Mouse (Mus musculus) myocyte (in vitro differentiated cells): ENCODE measurements at regions not wholly inside any gene's neighbourhood (a gene's known extent, or its start where the extent isn't known, plus 50 kb on each side); places are given as distances from the start of the nearest gene placed in this dataset.

ENCODE experiments used
- CEBPB ChIP-seq: IDR thresholded peaks from 2 replicates; pipeline ENCODE4 v1.6.1; 2011; ENCODE audit warnings: mild to moderate bottlenecking, moderate library complexity; ENCODE audit not compliant: poor library complexity, insufficient read depth, severe bottlenecking
- E2F4 ChIP-seq: IDR thresholded peaks from one replicate; pipeline ENCODE4 v1.6.1; 2011; ENCODE audit warnings: mild to moderate bottlenecking, control low read depth, moderate library complexity; ENCODE audit not compliant: insufficient read depth
- MAX ChIP-seq: IDR thresholded peaks from one replicate; pipeline ENCODE4 v1.6.1; 2011; ENCODE audit warnings: low read depth, mild to moderate bottlenecking, control low read depth
- MYOD1 ChIP-seq, 3 experiments: IDR thresholded peaks; one replicate each; pipeline ENCODE4 v1.6.1; 2011; ENCODE audit warnings: control low read depth in 2 of 3, low read depth in 2 of 3, mild to moderate bottlenecking in 2 of 3, moderate library complexity in 1 of 3; ENCODE audit not compliant: insufficient read length in 2 of 3, control insufficient read depth in 1 of 3
- MYOG ChIP-seq, 3 experiments: IDR thresholded peaks; one replicate each; pipeline ENCODE4 v1.6.1; 2011; ENCODE audit warnings: control low read depth in 2 of 3, low read depth in 2 of 3, mild to moderate bottlenecking in 2 of 3; ENCODE audit not compliant: insufficient read length in 2 of 3, control insufficient read depth in 1 of 3, insufficient read depth in 1 of 3
- POLR2A ChIP-seq: IDR thresholded peaks from one replicate; pipeline ENCODE4 v1.6.1; 2011; ENCODE audit warnings: low read depth, mild to moderate bottlenecking, control low read depth, moderate library complexity; ENCODE audit not compliant: insufficient read length
- POLR2AphosphoS2 ChIP-seq: IDR thresholded peaks from one replicate; pipeline ENCODE4 v1.6.1; 2011; ENCODE audit warnings: low read depth, control low read depth; ENCODE audit not compliant: insufficient read length
- SRF ChIP-seq: IDR thresholded peaks from one replicate; pipeline ENCODE4 v1.6.1; 2011; ENCODE audit warnings: low read depth; ENCODE audit not compliant: control insufficient read depth, insufficient read length
- TCF12 ChIP-seq: IDR thresholded peaks from one replicate; pipeline ENCODE4 v1.6.1; 2011; ENCODE audit warnings: mild to moderate bottlenecking, control low read depth; ENCODE audit not compliant: poor library complexity, insufficient read depth, severe bottlenecking
- TCF3 ChIP-seq: IDR thresholded peaks from one replicate; pipeline ENCODE4 v1.6.1; 2011; ENCODE audit warnings: low read depth, control low read depth; ENCODE audit not compliant: insufficient read length
- USF1 ChIP-seq: IDR thresholded peaks from one replicate; pipeline ENCODE4 v1.6.1; 2011; ENCODE audit warnings: low read depth, mild to moderate bottlenecking, control low read depth, moderate library complexity

- no peak for TF ChIP-seq POLR2A
- no peak for TF ChIP-seq TCF12
- TF ChIP-seq USF1, result no peak
- TF ChIP-seq E2F4, result no peak
- no peak for TF ChIP-seq MYOD1 (IDR thresholded peaks at IDR 0.05; ENCODE audit: control insufficient read depth in 1 of 3, insufficient read length in 2 of 3, low read depth in 2 of 3)
- no peak for TF ChIP-seq POLR2AphosphoS2
- TF ChIP-seq MAX, result no peak
- no peak for TF ChIP-seq SRF
- TF ChIP-seq CEBPB, result no peak
- TF ChIP-seq TCF3, result no peak
- TF ChIP-seq MYOG (IDR thresholded peaks at IDR 0.05; ENCODE audit: control insufficient read depth in 1 of 3, insufficient read depth in 1 of 3, insufficient read length in 2 of 3, low read depth in 2 of 3), result no peak
These were observed 54.0 kb upstream of the Zfp703 start for GRCm38 (mm10) chr8:26923166-26923565.
